Mouse (Mus musculus): ENCODE measurements around the gene Tmem107.

- TF ChIP-seq CTCF (IDR thresholded peaks at IDR 0.05; ENCODE audit: low read depth, low read length) (no peak), POLR2A (IDR thresholded peaks at IDR 0.05; ENCODE audit: borderline replicate concordance, low read depth, low read length) (no peak)
Observed at GRCm38 (mm10) chr11:69105227-69105626, 34.6 kb downstream of the Tmem107 start.
